Mouse (Mus musculus): ENCODE measurements around the gene Slu7.
A peak's percentile ranks its signal among the peaks of the same experiment; 100 is the strongest.

Gene Slu7

DNA sequence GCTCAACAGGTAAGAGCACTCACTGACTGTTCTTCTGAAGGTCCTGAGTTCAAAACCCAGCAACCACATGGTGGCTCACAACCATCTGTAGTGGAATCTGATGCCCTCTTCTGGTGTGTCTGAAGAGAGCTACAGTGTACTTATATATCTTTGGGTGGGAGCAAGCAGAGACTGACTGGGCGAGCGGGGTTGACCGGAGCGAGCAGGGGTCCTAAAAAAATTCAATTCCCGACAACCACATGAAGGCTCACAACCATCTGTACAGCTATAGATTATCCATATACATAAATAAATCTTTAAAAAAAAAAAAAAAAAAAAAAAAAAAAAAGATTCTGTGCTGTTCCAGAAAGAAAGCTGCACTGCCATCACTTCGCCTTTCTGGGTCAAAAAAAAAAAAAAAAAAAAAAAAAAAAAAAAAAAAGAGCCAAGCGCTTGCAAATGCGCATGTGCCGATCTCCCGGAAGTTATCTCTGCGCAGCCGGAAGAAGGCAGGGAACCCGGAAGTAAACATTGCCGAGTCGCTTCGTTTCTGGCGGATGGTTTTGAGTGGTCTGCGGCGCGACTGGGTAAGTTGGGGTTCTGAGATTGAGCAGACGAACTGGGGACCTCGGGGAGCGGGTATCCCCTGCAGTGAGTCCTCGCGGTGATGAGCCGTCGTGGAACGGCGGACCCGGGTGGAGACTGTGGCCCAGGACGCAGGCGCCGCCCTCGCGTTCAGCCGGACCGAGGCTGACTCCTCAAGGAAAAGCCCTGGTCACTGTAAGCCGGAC is at the start of gene Slu7:
Gene Slu7 (plus strand): TSS at position 491 of the 770 bp plus-strand sequence.
- peak; percentile 80 for DNase-seq

DNA sequence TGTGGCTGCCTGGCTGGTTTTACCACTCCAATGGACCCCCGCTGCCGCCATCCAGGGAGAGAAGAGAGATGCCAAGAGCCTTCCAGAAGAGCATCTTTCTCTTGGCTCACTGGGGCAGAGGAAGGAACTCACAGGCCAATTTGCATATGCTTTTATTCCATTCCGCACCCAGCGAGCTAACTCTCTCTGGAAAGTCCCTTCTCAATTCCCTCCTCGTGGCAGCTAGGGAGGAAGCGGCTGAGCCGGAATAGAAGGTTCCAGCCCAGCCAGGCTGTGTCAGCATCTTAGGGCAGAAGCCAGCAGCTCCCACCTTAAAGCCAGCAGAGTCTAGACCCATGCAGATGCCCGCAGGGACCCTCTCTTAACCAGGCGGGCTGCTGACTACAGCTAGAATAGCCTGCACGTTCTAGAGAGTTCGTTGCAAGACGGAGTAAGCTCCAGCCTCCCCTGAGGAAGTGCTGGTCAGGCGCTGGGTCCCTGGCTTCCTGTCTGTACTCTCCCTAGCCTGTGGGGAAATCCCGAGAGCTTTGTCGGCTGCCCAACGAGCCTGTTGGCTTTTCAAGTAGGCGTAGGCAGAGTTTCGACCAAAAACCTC is 48.4 kb upstream of the Slu7 start:
- DNase-seq: peak; percentile 21

DNA sequence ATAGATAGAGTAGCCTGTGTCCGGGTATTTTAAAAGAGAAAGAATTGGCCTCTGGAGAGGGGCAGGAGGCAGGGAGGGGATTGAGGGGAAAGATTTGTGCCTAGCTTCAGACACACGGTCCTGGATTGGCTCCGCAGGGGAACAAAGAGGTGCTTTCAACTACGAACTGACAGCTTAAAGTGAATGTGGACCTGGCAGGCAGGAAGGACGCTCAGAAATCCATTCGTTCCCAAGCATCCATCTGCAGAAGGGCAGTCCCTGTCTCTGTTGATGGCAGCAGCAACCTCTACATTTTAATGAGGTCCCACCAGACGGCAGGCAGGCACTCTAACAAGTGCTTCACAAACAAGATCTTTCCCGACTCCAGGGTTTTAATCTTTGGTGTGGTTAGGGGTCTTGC is 47.8 kb upstream of the Slu7 start:
- no peak for DNase-seq

DNA sequence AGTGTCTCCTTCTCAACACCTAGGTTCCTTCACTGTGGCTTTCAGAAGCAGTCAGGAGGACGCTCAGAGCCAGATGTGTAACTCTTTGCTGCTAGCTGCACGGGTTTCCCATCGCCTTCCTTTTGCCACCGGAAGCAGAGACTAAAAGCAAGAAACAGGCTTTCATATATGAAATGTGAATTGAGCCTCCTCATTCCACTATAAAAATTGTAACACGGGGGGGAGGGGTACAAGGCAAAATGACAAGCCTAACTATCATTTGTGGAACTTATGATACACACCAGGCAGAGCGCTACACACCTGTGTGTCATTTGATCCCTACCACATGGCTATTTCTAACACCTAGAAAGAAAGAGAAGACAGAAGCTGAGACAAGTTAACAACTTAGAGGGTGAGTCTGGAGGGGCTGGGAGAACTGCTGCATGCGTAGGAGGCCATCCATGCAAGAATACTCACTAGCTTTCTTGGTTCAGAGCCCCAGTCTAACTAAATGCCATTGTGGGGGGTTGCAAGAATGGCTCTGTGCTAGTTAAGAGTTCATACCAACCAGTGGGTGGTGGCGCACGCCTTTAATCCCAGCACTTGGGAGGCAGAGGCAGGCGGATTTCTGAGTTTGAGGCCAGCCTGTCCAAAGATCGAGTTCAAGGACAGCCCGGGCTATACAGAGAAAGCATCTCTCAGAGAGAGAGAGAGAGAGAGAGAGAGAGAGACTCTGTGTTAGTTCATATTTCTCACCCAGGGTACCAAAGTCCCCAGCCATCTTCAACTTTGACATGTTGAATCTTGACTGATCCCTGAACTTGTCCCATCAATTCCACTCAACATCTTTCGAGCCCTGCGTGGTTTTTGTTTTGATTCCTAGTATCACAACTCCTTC is 46.3 kb upstream of the Slu7 start:
- no peak for DNase-seq

DNA sequence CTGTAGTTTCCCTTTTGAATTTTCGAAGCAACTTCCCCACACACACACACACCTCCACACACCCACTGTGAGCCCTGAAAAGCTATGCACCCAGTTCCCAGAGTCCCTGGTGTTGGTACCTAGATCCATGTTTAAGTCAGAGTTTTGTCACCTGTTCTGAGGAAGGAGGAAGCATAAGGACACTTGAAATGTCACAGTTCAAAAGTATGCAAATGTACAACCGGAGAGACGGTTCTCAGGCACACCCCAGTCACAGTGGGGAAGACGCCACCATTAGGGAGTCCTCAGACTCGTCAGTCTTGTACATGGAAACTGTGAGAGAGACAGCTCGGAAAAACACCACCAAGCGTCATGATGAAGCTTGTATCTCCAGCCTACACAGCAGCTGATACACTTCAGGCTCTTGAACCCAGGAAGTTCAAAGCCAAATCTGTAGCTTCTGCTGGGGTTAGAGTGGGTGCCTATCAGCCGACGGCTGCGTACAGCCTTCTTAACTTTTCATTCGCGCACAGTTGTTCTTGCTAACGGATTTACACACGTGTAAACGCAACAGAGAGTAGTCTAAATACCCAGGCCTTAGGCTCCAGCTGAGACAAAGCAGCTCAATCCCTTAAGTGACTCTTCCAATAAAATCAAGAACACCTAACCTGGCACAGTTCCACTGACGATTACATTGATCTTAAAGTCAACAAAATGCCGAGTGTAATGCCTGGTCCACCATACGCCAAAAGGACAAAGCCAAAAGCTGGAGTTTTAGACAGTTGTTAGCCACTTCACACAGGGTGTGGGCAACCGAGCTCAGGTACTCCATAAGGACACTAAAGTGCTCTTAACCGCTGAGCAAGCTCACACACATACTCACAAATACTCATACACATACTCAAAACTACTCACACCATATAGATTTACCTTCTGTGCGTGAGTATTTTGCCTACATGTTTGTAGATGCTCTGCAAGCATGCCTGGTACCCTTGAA is 45.1 kb upstream of the Slu7 start:
- DNase-seq: no peak

DNA sequence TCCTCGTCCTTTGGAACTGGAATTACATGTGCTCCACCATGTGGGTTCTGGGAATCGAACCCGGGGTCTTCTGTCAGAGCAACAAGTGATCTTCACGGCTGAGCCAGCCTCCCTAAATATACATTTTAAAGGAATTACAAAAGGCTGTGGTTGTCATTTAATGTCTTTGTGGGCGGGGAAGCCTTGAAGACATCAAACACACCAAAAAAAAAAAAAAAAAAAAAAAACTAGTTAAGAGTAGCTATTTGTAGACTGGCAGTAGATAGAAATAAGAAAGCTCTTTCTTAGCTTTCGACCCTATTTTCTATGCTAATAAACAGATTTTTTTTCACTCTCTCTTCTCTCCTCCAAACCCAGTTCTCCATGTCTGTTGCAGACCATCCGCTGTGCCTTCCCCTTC is 44.4 kb upstream of the Slu7 start:
- no peak for DNase-seq

DNA sequence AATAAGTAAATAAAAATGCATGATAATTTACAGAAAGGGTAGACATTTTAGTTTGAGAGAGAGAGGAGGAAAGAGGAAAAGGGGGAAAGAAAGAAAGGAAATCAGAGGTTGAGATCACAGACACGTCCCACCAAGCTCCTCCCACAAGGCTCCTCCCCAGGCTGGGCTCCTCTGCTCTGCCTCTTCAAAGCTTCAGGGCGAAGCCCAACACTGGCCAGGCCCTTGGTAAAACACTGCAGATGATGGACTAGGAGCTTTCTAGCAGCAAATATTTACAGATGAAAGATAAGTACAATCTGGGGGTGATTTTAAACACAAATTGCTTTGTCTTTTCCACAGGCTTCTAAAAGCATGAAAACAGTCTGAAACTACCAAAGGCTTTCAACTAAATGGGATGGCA is 40.8 kb upstream of the Slu7 start:
- DNase-seq: no peak

DNA sequence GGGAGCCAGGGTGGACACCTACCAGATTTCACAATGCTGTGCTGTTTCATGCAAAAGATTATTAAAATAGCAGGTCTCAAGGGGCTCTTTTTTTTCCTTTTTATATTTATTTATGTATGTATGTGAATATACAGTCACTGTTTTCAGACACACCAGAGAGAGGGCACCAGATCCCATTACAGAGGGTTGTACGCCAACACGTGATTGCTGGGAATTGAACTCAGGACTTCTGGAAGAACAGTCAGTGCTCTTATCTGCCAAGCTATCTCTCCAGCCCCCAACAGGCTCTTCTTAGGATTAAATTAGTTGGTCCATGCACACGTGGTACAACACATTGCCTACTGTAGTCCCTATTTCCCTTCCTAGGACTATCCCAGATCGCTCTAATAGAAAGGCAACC is 40.2 kb upstream of the Slu7 start:
- no peak for DNase-seq

DNA sequence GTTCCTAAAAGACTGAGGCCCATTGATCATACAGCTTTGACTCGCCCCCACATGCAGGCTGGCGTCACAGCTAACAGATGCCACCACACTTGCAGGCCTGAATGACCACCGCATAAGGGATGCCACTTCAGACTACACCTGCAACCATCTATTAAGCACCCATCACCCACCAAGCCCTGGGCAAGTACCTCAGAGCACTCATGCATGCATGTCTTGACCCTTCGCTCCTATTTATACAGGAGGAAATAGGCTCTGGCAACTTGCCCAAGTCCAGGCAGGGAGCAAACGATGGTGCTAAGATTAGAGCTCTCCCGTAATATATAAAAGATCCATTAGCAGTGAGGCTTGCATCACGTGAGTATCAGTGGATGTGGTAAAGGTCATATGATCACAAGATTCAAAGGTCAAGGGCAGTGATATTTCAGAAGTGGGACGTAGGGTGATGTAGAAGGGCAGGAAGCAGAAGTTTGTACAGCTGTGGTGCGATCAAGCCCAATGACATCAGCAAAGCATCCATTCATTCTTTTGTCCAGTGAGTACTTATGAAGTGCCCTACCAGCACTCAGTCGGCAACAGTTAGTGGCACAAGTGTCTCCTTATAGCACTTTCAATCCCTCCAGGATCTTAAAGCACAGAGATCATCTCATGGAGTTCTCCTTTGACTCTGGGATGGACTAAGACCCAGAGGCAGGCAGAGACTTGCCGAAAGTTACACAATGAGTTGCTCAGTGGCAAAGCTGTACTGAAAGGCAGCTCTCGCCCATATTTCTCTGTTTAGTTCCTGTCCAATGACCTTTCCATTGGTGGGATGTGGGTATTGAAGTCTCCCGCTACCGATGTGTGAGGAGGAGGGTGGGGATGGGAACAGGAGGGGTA is 38.2 kb upstream of the Slu7 start:
- no peak for DNase-seq

DNA sequence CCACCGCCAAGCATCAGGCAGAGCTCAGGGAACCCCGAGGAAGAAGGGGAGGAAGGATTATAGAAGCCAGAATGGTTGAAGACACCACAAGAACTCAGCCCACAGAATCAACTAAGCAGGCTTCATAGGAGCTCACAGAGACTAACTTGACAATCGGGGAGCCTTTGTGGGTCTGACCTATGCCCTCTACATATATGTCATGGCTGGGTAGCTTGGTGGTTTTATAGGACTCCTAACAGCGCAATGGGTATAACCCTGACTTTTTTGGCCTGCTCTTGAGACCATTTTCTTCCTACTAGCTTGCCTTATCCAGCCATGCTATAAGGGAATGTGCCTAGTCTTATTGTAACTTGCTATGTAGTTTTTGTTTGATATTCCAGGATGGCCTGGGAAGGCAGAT is 37.3 kb upstream of the Slu7 start:
- DNase-seq: no peak

DNA sequence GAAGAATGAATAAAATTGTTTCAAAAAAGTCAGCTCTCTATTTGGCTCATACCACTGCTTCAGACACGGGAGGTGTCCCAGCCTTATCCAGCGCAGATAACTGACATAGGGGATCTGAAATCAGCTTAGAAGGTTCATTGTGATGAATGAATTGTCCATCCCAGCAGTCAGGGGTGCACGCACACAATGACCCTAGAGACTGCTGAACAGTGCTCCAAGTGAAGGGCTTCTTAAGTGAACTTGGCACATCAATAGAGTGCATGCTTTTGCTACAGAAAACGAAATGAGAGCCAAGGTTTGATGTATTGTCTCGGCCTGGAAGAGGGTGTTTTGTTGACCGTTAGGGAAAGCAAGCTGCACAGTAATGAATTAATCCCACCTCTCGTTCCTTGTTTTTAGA is 36.9 kb upstream of the Slu7 start:
- no peak for DNase-seq

DNA sequence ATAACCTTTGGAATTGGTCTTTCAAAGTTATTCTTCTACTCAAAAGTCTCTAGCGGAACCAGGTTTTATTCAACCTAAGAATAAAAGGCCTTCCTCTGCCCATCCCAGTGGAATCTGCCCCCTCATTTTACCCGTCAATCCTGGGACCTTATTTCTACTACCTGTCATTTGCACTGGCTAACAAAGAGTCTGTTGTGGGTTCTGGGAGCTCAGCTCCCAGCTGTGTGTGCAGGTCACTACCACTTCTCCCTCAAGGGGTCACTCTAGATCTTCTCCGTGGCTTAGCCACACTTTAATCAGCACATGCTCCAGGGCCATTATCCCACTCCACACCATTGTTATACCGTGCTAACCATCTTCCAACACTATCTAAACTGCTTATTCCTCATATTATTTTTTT is 34.2 kb upstream of the Slu7 start:
- DNase-seq: no peak

DNA sequence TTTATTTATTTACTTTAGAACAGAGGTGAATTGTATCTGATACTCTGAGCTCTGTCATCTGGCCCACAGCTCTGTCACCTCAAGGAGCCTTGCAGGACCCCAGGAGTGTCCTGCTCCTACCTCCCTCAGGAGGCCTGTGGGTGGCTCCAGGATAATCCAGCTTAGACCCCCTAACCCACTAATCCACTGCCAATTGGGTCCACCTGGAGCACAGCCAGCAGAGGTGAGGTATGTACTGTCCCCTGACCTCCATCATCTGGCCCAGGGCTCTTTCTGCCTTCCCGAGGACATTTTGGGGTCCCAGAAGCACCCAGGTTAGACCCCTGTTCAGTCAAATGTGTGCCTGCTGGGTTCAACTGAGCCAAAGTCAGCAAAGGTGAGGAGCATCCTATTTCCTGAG is 33.4 kb upstream of the Slu7 start:
- DNase-seq: no peak

DNA sequence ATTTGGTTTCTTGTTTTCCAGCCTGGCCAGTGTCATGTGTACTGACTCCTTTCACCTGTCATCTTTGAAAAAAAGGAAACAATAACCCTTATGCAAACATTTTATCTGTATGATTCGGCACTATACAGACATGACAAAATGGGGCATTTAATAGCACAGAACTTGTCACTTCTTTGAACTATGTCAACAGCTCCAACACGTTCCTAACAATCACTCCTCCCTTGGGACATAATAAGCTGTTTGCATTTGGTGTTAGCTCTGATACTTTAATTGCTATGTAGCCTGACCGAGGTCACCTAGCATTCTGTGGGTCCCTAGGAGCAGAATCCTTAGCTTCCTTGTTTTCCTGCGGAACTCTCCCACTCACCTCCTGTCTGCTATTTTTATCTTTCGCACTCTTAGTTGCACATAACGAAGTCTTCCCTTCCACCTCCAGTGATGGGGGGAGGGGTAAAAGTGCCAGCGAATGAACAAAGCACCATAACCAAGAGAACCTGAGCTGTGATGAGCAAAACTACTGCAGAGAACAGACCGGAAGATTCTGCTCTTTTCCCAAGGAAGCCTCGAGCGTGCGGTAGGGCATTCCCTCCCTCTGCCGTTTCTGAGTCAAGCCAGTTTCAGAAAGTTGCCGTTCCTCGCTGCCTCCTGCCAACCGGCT is 29.3 kb upstream of the Slu7 start:
- DNase-seq: no peak

DNA sequence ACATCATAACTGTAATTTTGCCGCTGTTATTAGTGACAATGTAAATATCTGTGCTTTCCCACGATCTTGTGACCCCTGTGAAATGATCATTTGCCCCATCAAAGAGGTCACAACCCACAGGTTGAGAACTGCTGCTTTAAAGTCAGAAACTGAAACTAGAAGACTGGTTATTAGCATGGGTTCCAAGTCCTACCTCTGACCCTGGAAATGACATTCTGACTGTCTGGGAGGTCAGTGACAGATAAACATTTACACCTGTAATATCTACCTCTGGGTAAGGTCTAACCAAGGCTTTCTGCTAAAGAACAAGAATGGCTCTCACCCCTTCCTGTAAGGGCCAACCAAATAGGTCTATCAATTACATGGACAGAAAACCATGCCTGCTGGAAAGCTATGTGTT is 24.7 kb upstream of the Slu7 start:
- no peak for DNase-seq

DNA sequence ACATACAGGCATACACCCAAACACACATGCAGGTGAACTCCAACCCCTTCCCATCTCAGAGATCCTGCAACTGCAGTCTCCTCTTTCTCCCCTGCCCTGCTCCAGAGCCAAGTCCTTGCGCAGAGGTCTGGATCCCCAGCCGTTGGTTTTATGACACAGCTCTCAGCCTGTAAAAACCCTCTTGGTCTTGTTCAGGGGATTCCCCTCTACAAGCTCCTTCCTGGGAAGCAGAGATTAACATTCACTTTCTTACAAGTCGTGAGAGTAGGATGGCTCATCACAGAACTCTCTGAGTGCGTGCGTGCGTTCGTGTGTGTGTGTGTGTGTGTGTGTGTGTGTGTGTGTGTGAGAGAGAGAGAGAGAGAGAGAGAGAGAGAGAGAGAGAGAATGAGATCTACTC is 23.3 kb upstream of the Slu7 start:
- no peak for DNase-seq

DNA sequence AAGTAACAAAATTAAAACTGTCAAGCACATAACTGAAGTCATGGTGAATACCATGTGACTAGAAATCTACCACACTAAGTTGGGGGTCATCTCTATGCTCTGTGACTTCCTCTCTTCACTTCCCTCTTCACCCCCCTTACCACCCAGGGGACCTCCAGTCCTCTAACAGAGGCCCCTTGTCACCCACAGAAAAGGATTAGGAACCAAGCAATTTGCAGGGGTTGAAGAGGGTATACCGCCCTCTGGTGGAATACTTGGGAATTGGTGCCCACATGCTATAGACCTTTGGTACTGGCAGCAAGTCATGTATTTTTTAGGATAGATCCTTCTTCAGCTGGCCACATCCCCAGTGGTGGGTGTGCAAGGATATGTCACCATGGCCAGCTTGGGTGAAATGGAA is 22.1 kb upstream of the Slu7 start:
- DNase-seq: peak; percentile 83

DNA sequence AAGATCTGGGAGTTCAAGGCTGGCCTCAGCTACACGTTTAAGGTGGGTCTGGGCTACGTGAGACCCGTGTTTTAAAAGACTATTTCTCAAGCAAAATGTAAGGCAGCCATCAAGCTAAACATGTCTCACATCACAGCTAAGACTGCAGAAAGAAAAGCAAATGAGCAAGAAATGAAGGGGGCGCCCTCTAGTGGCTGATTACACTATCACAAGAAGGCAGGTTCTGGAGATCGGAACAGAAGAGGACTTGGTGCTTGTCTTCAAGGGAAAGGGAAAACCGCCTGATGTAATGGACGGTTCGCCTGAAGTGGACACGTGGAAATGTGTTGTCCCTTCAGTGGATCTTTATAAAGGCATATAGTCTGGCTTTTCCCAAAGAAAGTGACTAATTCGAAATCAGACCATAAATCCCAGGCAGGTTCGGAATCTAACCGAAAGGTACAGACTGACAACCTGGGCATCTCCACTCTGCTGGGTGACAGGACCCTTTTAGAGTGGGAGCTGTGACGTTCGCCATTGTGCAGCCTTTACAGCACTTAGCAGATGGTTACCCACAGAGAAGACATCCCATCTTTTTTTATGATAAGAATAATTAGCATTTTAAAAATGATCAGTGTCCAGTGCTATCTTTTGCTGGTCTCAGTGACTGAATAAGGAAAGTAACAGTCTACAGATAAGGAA is 20.6 kb upstream of the Slu7 start:
- peak; percentile 85 for DNase-seq

DNA sequence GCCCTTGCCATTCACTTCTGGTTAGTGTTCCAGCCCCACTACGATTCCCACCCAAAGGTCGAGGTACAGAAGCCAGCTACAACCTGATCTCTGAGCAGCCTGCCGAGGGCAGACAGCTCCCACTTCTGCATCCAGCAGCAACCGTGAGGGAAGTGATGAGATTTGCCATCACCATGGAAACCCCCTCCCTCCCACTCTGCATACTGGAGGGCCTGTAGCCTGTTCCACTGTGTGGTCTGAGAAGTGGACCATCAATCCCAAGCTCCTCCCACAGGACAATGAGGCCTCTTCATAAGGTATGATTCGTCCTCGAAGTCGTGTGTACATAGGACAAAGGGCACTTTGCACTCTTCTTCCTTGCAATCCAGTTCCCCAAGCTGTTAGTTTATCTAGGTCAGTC is 16.3 kb upstream of the Slu7 start:
- no peak for DNase-seq

DNA sequence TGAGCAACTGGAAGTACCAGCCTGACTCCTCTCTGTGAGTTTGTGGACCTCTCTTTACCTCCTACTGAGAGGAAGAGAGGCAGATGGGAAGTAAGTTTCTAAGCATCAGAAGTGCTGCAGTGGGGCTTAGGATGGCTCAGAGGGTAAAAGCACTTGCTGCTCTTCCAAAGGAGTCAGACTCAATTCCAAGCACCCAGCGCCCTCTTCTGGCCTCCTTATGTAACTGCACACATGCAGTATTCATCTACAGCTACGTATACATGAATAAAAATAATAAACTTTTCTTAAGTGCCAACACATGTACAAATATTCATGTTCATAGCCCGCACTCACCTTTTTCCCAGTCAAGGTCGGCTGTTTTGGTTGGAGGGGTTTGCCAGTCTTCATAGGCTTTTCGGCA is 9.2 kb upstream of the Slu7 start:
- peak; percentile 44 for DNase-seq

Data from thymus, postnatal 4 days (tissue).